Mouse (Mus musculus): Measurements from ENCODE around the gene Cdk19.

DNA sequence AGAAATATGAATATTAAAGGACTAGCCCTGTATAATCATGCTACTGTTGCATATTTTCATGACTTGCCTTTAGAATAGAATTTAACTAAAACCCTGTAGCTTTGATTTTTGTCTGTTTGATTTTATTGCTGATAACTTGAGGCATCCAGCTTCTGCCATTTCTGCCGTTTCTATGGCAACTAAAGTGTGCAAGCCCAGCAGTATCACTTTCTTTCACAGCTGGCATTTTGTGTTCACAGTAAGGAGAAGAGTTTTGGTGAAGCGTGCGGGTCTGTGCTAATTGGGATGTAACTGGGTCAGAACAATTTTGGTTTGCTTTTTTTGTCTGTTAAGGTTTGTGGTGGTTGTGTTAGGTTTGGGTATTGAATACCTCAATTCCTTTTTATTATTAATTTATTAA is 107.3 kb downstream of the Cdk19 start:
- TF ChIP-seq GATA1 (IDR thresholded peaks at IDR 0.05; ENCODE audit: borderline replicate concordance, low read length) (no peak), FLI1 (IDR thresholded peaks at IDR 0.05; ENCODE audit: low read length) (no peak)
